Mouse (Mus musculus): ENCODE measurements around the gene Srrd. TPM values are rescaled to one million over a fixed set of nuclear protein-coding genes. Genes with fewer than 3 reads are reported as not detected.
"Not testable (repeated sequence)": the region's sequence is repeated elsewhere in the genome, so short reads cannot be mapped to it uniquely, and the experiment has no call there.

Srrd gene
- polyA plus RNA-seq, 1 experiment from 2014 or later, result 64.0 TPM

DNA sequence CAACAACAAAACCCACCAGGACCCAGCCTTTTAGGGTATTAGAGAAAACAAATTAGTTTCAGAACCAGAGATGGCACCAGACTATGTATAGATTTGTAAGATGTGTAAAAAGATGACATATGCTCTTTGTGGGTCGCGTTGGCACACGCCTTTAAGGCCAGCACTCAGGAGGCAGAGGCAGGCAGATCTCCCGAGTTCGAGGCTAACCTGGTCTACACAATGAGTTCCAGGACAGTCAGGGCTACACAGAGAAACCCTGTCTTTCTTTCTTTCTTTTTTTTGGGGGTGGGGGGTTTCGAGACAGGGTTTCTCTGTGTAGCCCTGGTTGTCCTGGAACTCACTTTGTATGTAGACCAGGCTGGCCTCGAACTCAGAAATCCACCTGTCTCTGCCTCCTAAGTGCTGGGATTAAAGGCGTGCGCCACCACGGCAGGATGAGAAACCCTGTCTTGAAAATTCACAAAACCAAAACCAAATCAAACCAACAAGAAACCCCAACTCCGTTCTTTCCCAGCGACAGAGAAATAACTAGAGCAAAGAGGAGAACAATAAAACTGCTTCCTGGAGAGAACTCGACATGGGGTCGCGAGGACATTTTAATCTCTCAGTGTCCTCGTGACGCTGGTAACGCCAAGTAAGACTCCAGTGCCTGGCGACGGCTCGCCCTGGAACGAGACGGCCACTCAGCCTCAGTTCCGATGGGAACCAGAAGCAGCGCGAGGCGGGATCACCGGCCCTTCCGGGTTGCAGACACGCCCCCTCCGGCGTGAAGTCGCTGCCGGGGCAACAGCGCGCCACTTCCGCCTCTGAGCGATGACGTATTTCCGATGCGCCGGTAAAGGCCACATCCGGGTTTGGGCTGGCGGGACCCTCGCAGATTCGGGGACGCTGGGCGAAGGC is 17.0 kb downstream of the Srrd start, which contains the start of gene Tfip11:
Gene Tfip11 (plus strand): TSS at position 813 of the 900 bp plus-strand sequence.
- peak; percentile 92 for ATAC-seq (replicated peaks)
- Histone ChIP-seq H3K9me3 (no peaks in the 10 kb centered on the region), H3K36me3 (replicated peaks) (peaks cover 21% of the 10 kb centered on the region), H3K4me1 (peaks cover 16% of the 10 kb centered on the region), H3K27ac (peak within 1 kb of the TSS; percentile 87), H3K4me3 (peak within 1 kb of the TSS; percentile 100), H3K27me3 (replicated peaks) (no peaks in the 10 kb centered on the region), H3K4me2 (peak within 1 kb of the TSS; percentile 77), H3K9ac (peak within 1 kb of the TSS; percentile 92)
- WGBS, result 9% methylated on average over 48 of the region's 48 CpGs

- H3K36me3 ChIP-seq (replicated peaks), result peaks cover 12% of the 10 kb centered on the region
- H3K4me2 ChIP-seq, result peak overlapping the region; percentile 77
- peaks cover 16% of the 10 kb centered on the region for H3K4me1 ChIP-seq
- 39% methylated on average over 24 of the region's 24 CpGs for WGBS
- ATAC-seq (replicated peaks), result no peak
- no peak overlapping the region for H3K9ac ChIP-seq
- peak overlapping the region; percentile 100; the same call in 1 of the 2 replicates for H3K4me3 ChIP-seq
- no peaks in the 10 kb centered on the region for H3K9me3 ChIP-seq
- H3K27ac ChIP-seq, result peak overlapping the region; percentile 87
- H3K27me3 ChIP-seq (replicated peaks), result no peaks in the 10 kb centered on the region
Observed at GRCm38 (mm10) chr5:112324637-112325545, 17.9 kb downstream of the Srrd start.

DNA sequence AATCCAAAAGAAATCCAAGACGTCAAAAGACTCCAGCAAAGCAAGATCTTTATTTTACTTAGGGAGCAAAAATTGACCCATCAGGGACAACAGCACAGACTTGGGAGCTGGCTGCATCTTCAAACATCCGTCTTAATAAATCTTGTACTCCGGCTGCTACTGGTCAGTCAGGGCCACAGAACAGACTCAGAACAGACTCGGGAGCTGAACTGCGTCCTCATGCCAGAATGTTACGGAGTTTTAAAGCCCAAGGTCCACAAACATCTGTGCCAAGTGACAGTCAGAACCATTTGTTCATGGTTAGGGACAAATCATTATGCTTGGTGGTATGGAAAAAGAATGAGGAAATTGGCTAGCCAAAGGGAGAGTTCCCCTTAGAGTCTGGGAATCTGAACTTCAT is 19.6 kb downstream of the Srrd start:
- peaks cover 16% of the 10 kb centered on the region for H3K4me1 ChIP-seq
- no peak for ATAC-seq (replicated peaks)
- no peak overlapping the region for H3K4me2 ChIP-seq
- no peak overlapping the region for H3K4me3 ChIP-seq
- 89% methylated on average over 6 of the region's 6 CpGs for WGBS
- no peak overlapping the region for H3K27ac ChIP-seq
- no peak overlapping the region for H3K9ac ChIP-seq
- no peaks in the 10 kb centered on the region for H3K9me3 ChIP-seq
- no peaks in the 10 kb centered on the region for H3K27me3 ChIP-seq (replicated peaks)
- H3K36me3 ChIP-seq (replicated peaks), result no peaks in the 10 kb centered on the region

GRCm38 (mm10) chr5:112321376-112321775 is 21.5 kb downstream of the Srrd start:
- 82% methylated on average over 4 of the region's 4 CpGs for WGBS
- peaks cover 6% of the 10 kb centered on the region for H3K4me1 ChIP-seq

DNA sequence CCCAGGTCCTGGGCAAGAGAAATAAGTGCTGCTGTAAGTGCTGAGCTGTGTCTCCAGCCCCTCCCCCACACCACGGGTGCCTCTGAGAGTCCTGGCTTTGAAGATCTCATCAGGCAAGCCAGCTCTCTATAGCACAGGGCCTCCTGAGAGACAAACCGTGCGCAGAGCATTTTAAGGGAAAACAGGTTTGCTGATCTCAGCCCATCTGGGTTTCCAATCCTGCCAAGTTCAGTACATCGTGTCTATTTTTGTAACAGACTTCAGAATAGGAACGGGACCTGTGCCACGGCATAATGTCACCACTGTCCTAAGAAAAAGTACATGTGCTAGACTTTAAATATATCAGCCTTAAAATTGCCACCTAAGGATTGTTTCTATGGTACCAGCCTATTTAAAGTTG is 21.9 kb downstream of the Srrd start:
- peaks cover 6% of the 10 kb centered on the region for H3K4me1 ChIP-seq
- H3K27me3 ChIP-seq (replicated peaks), result no peaks in the 10 kb centered on the region
- H3K9me3 ChIP-seq, result no peaks in the 10 kb centered on the region
- H3K9ac ChIP-seq, result no peak overlapping the region
- no peak overlapping the region for H3K4me2 ChIP-seq
- 75% methylated on average over 6 of the region's 6 CpGs for WGBS
- H3K27ac ChIP-seq, result no peak overlapping the region
- no peaks in the 10 kb centered on the region for H3K36me3 ChIP-seq (replicated peaks)
- no peak overlapping the region for H3K4me3 ChIP-seq
- ATAC-seq (replicated peaks), result no peak

More at GRCm38 (mm10) chr5:112321376-112321775, 21.5 kb downstream of the Srrd start:
- H3K4me3 ChIP-seq, result no peak overlapping the region
- H3K9ac ChIP-seq, result no peak overlapping the region
- H3K9me3 ChIP-seq, result no peaks in the 10 kb centered on the region
- H3K27me3 ChIP-seq (replicated peaks), result no peaks in the 10 kb centered on the region
- H3K4me2 ChIP-seq, result no peak overlapping the region
- no peaks in the 10 kb centered on the region for H3K36me3 ChIP-seq (replicated peaks)
- H3K27ac ChIP-seq, result no peak overlapping the region
- ATAC-seq (replicated peaks), result no peak

GRCm38 (mm10) chr5:112320379-112320778 is 22.5 kb downstream of the Srrd start:
- WGBS, result 72% methylated on average over 5 of the region's 5 CpGs
- no peak overlapping the region for H3K4me2 ChIP-seq

GRCm38 (mm10) chr5:112319343-112319742 is 23.5 kb downstream of the Srrd start:
- not testable (repeated sequence) for H3K4me1 ChIP-seq; H3K9ac ChIP-seq; H3K4me2 ChIP-seq; H3K4me3 ChIP-seq; H3K9me3 ChIP-seq; H3K36me3 ChIP-seq (replicated peaks); ATAC-seq (replicated peaks); H3K27me3 ChIP-seq (replicated peaks); H3K27ac ChIP-seq
- WGBS, result 68% methylated on average over 2 of the region's 2 CpGs

More at GRCm38 (mm10) chr5:112320379-112320778, 22.5 kb downstream of the Srrd start:
- Histone ChIP-seq H3K4me3 (no peak overlapping the region), H3K4me1 (peaks cover 3% of the 10 kb centered on the region; the same call in 1 of the 2 replicates), H3K9ac (no peak overlapping the region), H3K9me3 (no peaks in the 10 kb centered on the region), H3K27ac (no peak overlapping the region), H3K36me3 (replicated peaks) (no peaks in the 10 kb centered on the region), H3K27me3 (replicated peaks) (no peaks in the 10 kb centered on the region)
- ATAC-seq (replicated peaks), result no peak

- Histone ChIP-seq H3K4me3 (no peak overlapping the region), H3K9me3 (no peaks in the 10 kb centered on the region), H3K9ac (no peak overlapping the region), H3K4me1 (peaks cover 5% of the 10 kb centered on the region; the same call in 1 of the 2 replicates), H3K36me3 (replicated peaks) (no peaks in the 10 kb centered on the region), H3K27me3 (replicated peaks) (no peaks in the 10 kb centered on the region), H3K4me2 (no peak overlapping the region), H3K27ac (no peak overlapping the region)
- ATAC-seq (replicated peaks), result no peak
- 64% methylated on average over 5 of the region's 5 CpGs for WGBS
Observed at GRCm38 (mm10) chr5:112317328-112317727, 25.5 kb downstream of the Srrd start.

DNA sequence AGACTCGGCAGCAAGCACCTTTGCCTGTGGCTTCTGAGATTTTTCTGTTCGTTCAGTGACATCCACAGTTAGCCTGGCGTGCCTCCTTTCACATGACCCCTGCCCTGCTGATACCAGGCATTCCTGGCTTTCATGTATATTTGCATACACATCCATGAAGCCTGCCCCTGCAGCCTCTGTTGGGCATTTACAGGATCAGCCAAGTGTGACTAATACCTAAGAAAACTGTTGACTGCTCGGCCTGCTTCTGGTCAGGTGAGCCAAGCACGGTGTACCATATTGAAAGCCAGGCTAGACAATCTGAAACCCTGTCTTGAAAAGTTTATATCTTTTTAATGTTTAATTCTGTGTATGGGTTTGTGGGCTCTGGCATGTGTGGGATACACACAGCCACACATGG is 26.4 kb downstream of the Srrd start:
- Histone ChIP-seq H3K9ac (no peak overlapping the region), H3K27me3 (replicated peaks) (no peaks in the 10 kb centered on the region), H3K36me3 (replicated peaks) (no peaks in the 10 kb centered on the region), H3K9me3 (no peaks in the 10 kb centered on the region), H3K4me3 (no peak overlapping the region), H3K4me1 (peaks cover 5% of the 10 kb centered on the region; the same call in 1 of the 2 replicates), H3K27ac (no peak overlapping the region), H3K4me2 (no peak overlapping the region)
- 56% methylated on average over 5 of the region's 5 CpGs for WGBS
- no peak for ATAC-seq (replicated peaks)

- Histone ChIP-seq H3K4me2 (no peak overlapping the region), H3K9ac (no peak overlapping the region), H3K27me3 (replicated peaks) (no peaks in the 10 kb centered on the region), H3K4me1 (peaks cover 5% of the 10 kb centered on the region; the same call in 1 of the 2 replicates), H3K9me3 (no peaks in the 10 kb centered on the region), H3K4me3 (no peak overlapping the region), H3K36me3 (replicated peaks) (peaks cover 3% of the 10 kb centered on the region), H3K27ac (peak overlapping the region; percentile 68)
- peak; percentile 76 for ATAC-seq (replicated peaks)
- 55% methylated on average over 11 of the region's 11 CpGs for WGBS
Observed at GRCm38 (mm10) chr5:112313222-112313885, 29.5 kb downstream of the Srrd start.

DNA sequence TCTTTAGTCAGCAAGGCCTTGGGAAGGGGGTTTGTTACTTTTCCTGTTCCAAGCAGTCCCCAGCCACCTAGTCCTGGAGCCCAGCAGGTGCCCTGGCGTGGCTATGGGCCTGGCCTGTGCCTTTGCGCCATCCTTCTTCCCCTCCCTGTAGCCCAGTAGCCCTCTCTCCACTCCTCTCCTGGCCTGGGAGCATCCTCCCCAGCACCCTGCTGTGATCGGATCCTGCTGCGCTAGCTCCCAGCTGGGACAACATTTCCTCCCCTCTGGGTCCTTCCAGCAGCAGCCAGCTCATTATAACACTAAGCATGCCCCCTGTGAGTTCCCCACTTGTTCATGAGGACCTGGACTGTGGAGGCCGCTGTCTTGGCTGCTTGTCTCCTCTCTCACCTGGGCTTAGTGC is 37.0 kb downstream of the Srrd start:
- H3K4me1 ChIP-seq, result no peaks in the 10 kb centered on the region
- 61% methylated on average over 5 of the region's 5 CpGs for WGBS
- H3K27ac ChIP-seq, result no peak overlapping the region
- H3K9me3 ChIP-seq, result no peaks in the 10 kb centered on the region
- no peak overlapping the region for H3K4me3 ChIP-seq
- ATAC-seq (replicated peaks), result no peak
- no peak overlapping the region for H3K9ac ChIP-seq
- H3K36me3 ChIP-seq (replicated peaks), result peaks cover 7% of the 10 kb centered on the region
- no peak overlapping the region for H3K4me2 ChIP-seq
- H3K27me3 ChIP-seq (replicated peaks), result no peaks in the 10 kb centered on the region

DNA sequence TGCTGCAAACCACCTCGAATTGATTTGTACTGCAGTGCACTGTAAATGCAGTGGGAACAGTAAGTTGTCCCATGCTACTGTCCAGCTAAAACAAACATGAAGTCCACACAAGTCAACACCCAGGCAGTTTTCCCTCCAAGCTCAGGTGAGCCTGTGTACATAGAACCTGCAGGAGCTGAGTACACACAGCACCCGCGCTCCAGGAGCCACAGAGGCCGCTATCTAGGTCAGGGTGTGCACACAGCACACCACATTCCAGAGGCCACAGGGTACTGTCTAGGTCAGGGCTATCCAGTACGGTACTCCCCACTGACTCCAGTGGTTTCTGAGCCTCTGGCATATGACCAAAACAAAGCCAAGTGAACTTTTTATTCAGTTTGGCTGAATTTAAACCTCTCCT is 40.5 kb downstream of the Srrd start:
- no peaks in the 10 kb centered on the region for H3K9me3 ChIP-seq
- ATAC-seq (replicated peaks), result no peak
- H3K27me3 ChIP-seq (replicated peaks), result no peaks in the 10 kb centered on the region
- no peak overlapping the region for H3K9ac ChIP-seq
- H3K36me3 ChIP-seq (replicated peaks), result no peaks in the 10 kb centered on the region
- H3K4me1 ChIP-seq, result no peaks in the 10 kb centered on the region
- WGBS, result 87% methylated on average over 5 of the region's 5 CpGs
- H3K4me2 ChIP-seq, result no peak overlapping the region
- no peak overlapping the region for H3K4me3 ChIP-seq
- no peak overlapping the region for H3K27ac ChIP-seq
